Mouse (Mus musculus) midbrain, postnatal 0 days (tissue): ENCODE results near the gene Fam32a. TPM values are rescaled to one million over a fixed set of nuclear protein-coding genes. Genes with fewer than 3 reads are reported as not detected.

ENCODE experiments used
- ATAC-seq: fragments of 200-750 bp; cut with Nextera tagmentation; 2 replicates; pipeline ENCODE4 v1.8.0; 2017; ENCODE audit warnings: moderate number of reproducible peaks, mild to moderate bottlenecking, moderate TSS enrichment, moderate library complexity; ENCODE audit not compliant: low FRiP score
- DNase-seq: peaks from one replicate; pipeline ENCODE4 v3.0.0-alpha.2; 2015; ENCODE audit warnings: low spot score
- H3K27ac ChIP-seq: fragments of 300-500 bp; sonication (generic); 2 replicates; pipeline ENCODE4 v1.5.1; 2014; ENCODE audit warnings: low read depth, mild to moderate bottlenecking, low read length, mixed read lengths
- H3K27me3 ChIP-seq: fragments of 300-500 bp; sonication (generic); 2 replicates; pipeline ENCODE4 v1.6.1; 2014; ENCODE audit warnings: low read length, control low read depth, mixed read lengths; ENCODE audit not compliant: insufficient read depth
- H3K36me3 ChIP-seq: fragments of 300-500 bp; sonication (generic); 2 replicates; pipeline ENCODE4 v1.6.1; 2014; ENCODE audit warnings: low read length, control low read depth, mixed read lengths; ENCODE audit not compliant: insufficient read depth
- H3K4me1 ChIP-seq: fragments of 300-500 bp; sonication (generic); 2 replicates; pipeline ENCODE4 v1.6.1; 2014; ENCODE audit warnings: mild to moderate bottlenecking, control low read depth, antibody characterized with exemption, low read length, mixed read lengths; ENCODE audit not compliant: insufficient read depth
- H3K4me2 ChIP-seq: fragments of 300-500 bp; sonication (generic); 2 replicates; pipeline ENCODE4 v1.6.1; 2014; ENCODE audit warnings: low read depth, mild to moderate bottlenecking, low read length, mixed read lengths; ENCODE audit not compliant: poor library complexity, severe bottlenecking
- H3K4me3 ChIP-seq: fragments of 300-500 bp; sonication (generic); 2 replicates; pipeline ENCODE4 v1.5.1; 2014; ENCODE audit warnings: low read depth, mild to moderate bottlenecking, low read length, moderate library complexity
- H3K9ac ChIP-seq: fragments of 300-500 bp; sonication (generic); replicated peaks from 2 replicates; pipeline ENCODE4 v1.6.1; 2014; ENCODE audit warnings: mild to moderate bottlenecking, low read length, moderate library complexity, mixed read lengths; ENCODE audit not compliant: poor library complexity, severe bottlenecking
- H3K9me3 ChIP-seq: fragments of 300-500 bp; sonication (generic); 2 replicates; pipeline ENCODE4 v1.6.1; 2016; ENCODE audit warnings: low read length, control low read depth
- CTCF ChIP-seq: IDR thresholded peaks from 2 replicates; pipeline ENCODE4 v1.5.1; 2016; ENCODE audit warnings: antibody characterized with exemption, mild to moderate bottlenecking
- WGBS: fragments of 180-500 bp; shearing (Covaris S2); extraction: QIAGEN DNeasy Blood & Tissue Kit; methylation state at CpG from one replicate; pipeline ENCODE4 v1.1.7; 2014; 5-methylcytosine and 5-hydroxymethylcytosine counted together
- polyA plus RNA-seq: library from polyadenylated mRNA; unstranded; fragments of >200 nt; fragmentation: Nextera tagmentation; extraction: Ambion mirVana; gene quantifications from 2 replicates; pipeline ENCODE4 v1.2.1, GENCODE M21; 2015
- total RNA-seq: library from RNA; depleted of rRNA; stranded (reverse); fragments of >200 nt; gene quantifications from 2 replicates; pipeline ENCODE4 v1.2.3, GENCODE M21; 2014

Gene Fam32a
- total and polyA plus RNA-seq, 2 experiments from 2014 or later: 92.5 to 113 TPM

GRCm38 (mm10) chr8:72211846-72212245 is 7.7 kb upstream of the Fam32a start:
- Histone ChIP-seq H3K27me3 (no peaks in the 10 kb centered on the region; the same call in 1 of the 2 replicates), H3K4me1 (no peaks in the 10 kb centered on the region), H3K9ac (no peak overlapping the region), H3K9me3 (no peaks in the 10 kb centered on the region), H3K4me3 (no peak overlapping the region), H3K27ac (no peak overlapping the region), H3K4me2 (no peak overlapping the region), H3K36me3 (no peaks in the 10 kb centered on the region)
- DNase-seq (no peak), ATAC-seq (no peak)
- 86% methylated on average over 1 of the region's 1 CpGs for WGBS
- TF ChIP-seq CTCF: no peak

GRCm38 (mm10) chr8:72212751-72213150 is 6.8 kb upstream of the Fam32a start, which contains the start of gene Cib3:
TSS of gene Cib3 (minus strand) at chr8:72212837.
- Histone ChIP-seq H3K9me3 (no peaks in the 10 kb centered on the region), H3K4me3 (no peak within 1 kb of the TSS), H3K36me3 (no peaks in the 10 kb centered on the region), H3K9ac (no peak within 1 kb of the TSS), H3K27me3 (no peaks in the 10 kb centered on the region; the same call in 1 of the 2 replicates), H3K4me1 (no peaks in the 10 kb centered on the region), H3K27ac (no peak within 1 kb of the TSS), H3K4me2 (no peak within 1 kb of the TSS)
- no peak for DNase-seq
- 55% methylated on average over 4 of the region's 4 CpGs for WGBS
- no peak for ATAC-seq
- TF ChIP-seq CTCF: no peak

- Histone ChIP-seq H3K4me1 (no peaks in the 10 kb centered on the region), H3K36me3 (no peaks in the 10 kb centered on the region), H3K27me3 (no peaks in the 10 kb centered on the region; the same call in 1 of the 2 replicates), H3K27ac (no peak within 1 kb of the TSS), H3K4me3 (no peak within 1 kb of the TSS), H3K9ac (no peak within 1 kb of the TSS), H3K4me2 (no peak within 1 kb of the TSS), H3K9me3 (no peaks in the 10 kb centered on the region)
- TF ChIP-seq CTCF: no peak
- WGBS: 83% methylated on average over 4 of the region's 4 CpGs
- DNase-seq: no peak
- ATAC-seq: no peak
Measured at GRCm38 (mm10) chr8:72213536-72213935, 6.0 kb upstream of the Fam32a start, which contains the start of gene Gm11034. TSS of gene Gm11034 (minus strand) at chr8:72213636.

GRCm38 (mm10) chr8:72215060-72215459 is 4.5 kb upstream of the Fam32a start:
- ATAC-seq (no peak), DNase-seq (no peak)
- no peaks in the 10 kb centered on the region; the same call in 1 of the 2 replicates for H3K27me3 ChIP-seq
- WGBS: 51% methylated on average over 2 of the region's 2 CpGs
- H3K36me3 ChIP-seq: no peaks in the 10 kb centered on the region
- H3K4me1 ChIP-seq: no peaks in the 10 kb centered on the region
- H3K9ac ChIP-seq: no peak overlapping the region
- 0 out of 2 replicates have a peak, but pooled peaks have one; percentile 7 for TF ChIP-seq CTCF
- no peak overlapping the region for H3K27ac ChIP-seq
- no peak overlapping the region for H3K4me2 ChIP-seq
- no peaks in the 10 kb centered on the region for H3K9me3 ChIP-seq
- H3K4me3 ChIP-seq: no peak overlapping the region

GRCm38 (mm10) chr8:72215871-72216270 is 3.7 kb upstream of the Fam32a start:
- H3K9me3 ChIP-seq: no peaks in the 10 kb centered on the region
- H3K27ac ChIP-seq: no peak overlapping the region
- ATAC-seq: no peak
- no peak for DNase-seq
- no peak overlapping the region for H3K9ac ChIP-seq
- H3K4me2 ChIP-seq: no peak overlapping the region
- peaks cover 6% of the 10 kb centered on the region for H3K4me1 ChIP-seq
- H3K4me3 ChIP-seq: no peak overlapping the region
- no peaks in the 10 kb centered on the region; the same call in 1 of the 2 replicates for H3K27me3 ChIP-seq
- H3K36me3 ChIP-seq: no peaks in the 10 kb centered on the region
- WGBS: 50% methylated on average over 1 of the region's 1 CpGs
- TF ChIP-seq CTCF: no peak

GRCm38 (mm10) chr8:72218781-72219540 is 569 bp upstream of the Fam32a start:
- no peaks in the 10 kb centered on the region; the same call in 1 of the 2 replicates for H3K27me3 ChIP-seq
- no peaks in the 10 kb centered on the region for H3K9me3 ChIP-seq
- DNase-seq: no peak
- TF ChIP-seq CTCF: no peak
- H3K4me1 ChIP-seq: peaks cover 8% of the 10 kb centered on the region
- H3K4me3 ChIP-seq: peak overlapping the region; percentile 72
- ATAC-seq: peak; percentile 26; the same call in 1 of the 2 replicates
- H3K9ac ChIP-seq: no peak overlapping the region
- H3K36me3 ChIP-seq: peaks cover 10% of the 10 kb centered on the region; the same call in 1 of the 2 replicates
- H3K4me2 ChIP-seq: peak overlapping the region; percentile 58
- 79% methylated on average over 9 of the region's 10 CpGs for WGBS
- no peak overlapping the region for H3K27ac ChIP-seq
